Mouse (Mus musculus): ENCODE measurements at regions not wholly inside any gene's neighbourhood (a gene's known extent, or its start where the extent isn't known, plus 50 kb on each side); places are given as distances from the start of the nearest gene placed in this dataset.

- DNase-seq (ENCODE audit: low spot score) = peak; percentile 42
Observed at GRCm38 (mm10) chr6:70714239-70714638, 77.8 kb downstream of the Rpia start.

- DNase-seq (ENCODE audit: low spot score) = no peak
Observed at GRCm38 (mm10) chr6:70713665-70714064, 78.4 kb downstream of the Rpia start.

GRCm38 (mm10) chr6:70713118-70713517 is 78.9 kb downstream of the Rpia start:
- no peak for DNase-seq (ENCODE audit: low spot score)

- DNase-seq (ENCODE audit: low spot score) = peak; percentile 48
Observed at GRCm38 (mm10) chr6:70709338-70710055, 82.5 kb downstream of the Rpia start.

- DNase-seq (ENCODE audit: low spot score) = no peak
Observed at GRCm38 (mm10) chr6:70695596-70695995, 96.4 kb downstream of the Rpia start.

All from urinary bladder, postnatal 14 days (tissue).